Mouse (Mus musculus) heart, postnatal 0 days (tissue): ENCODE results near the gene Kpna2. TPM values are rescaled to one million over a fixed set of nuclear protein-coding genes. Genes with fewer than 3 reads are reported as not detected.

ENCODE experiments used
- ATAC-seq: fragments of 200-750 bp; cut with Nextera tagmentation; 2 replicates; pipeline ENCODE4 v1.8.0; 2017; ENCODE audit warnings: low read depth, moderate number of reproducible peaks, moderate library complexity; ENCODE audit not compliant: insufficient read depth
- DNase-seq: peaks from one replicate; pipeline ENCODE4 v3.0.0-alpha.2; 2016; ENCODE audit warnings: low spot score
- H3K27ac ChIP-seq: fragments of 300-500 bp; sonication (generic); 2 replicates; pipeline ENCODE4 v1.5.1; 2014; ENCODE audit warnings: low read depth, mild to moderate bottlenecking
- H3K27me3 ChIP-seq: fragments of 300-500 bp; sonication (generic); 2 replicates; pipeline ENCODE4 v1.6.1; 2014; ENCODE audit warnings: low read length, mixed read lengths; ENCODE audit not compliant: control insufficient read depth, insufficient read depth
- H3K36me3 ChIP-seq: fragments of 300-500 bp; sonication (generic); replicated peaks from 2 replicates; pipeline ENCODE4 v1.6.1; 2014; ENCODE audit warnings: low read length, mixed read lengths; ENCODE audit not compliant: control insufficient read depth, insufficient read depth
- H3K4me1 ChIP-seq: fragments of 300-500 bp; sonication (generic); 2 replicates; pipeline ENCODE4 v1.6.1; 2014; ENCODE audit warnings: antibody characterized with exemption; ENCODE audit not compliant: control insufficient read depth, insufficient read depth
- H3K4me2 ChIP-seq: fragments of 300-500 bp; sonication (generic); 2 replicates; pipeline ENCODE4 v1.6.1; 2014; ENCODE audit warnings: low read depth, mild to moderate bottlenecking, low read length, moderate library complexity
- H3K4me3 ChIP-seq: fragments of 300-500 bp; sonication (generic); 2 replicates; pipeline ENCODE4 v1.5.1; 2014; ENCODE audit warnings: low read depth, low read length
- H3K9ac ChIP-seq: fragments of 300-500 bp; sonication (generic); replicated peaks from 2 replicates; pipeline ENCODE4 v1.6.1; 2014; ENCODE audit warnings: low read depth, low read length, mixed read lengths
- H3K9me3 ChIP-seq: fragments of 300-500 bp; sonication (generic); replicated peaks from 2 replicates; pipeline ENCODE4 v1.6.1; 2016; ENCODE audit warnings: low read length; ENCODE audit not compliant: control insufficient read depth
- CTCF ChIP-seq: IDR thresholded peaks from 2 replicates; pipeline ENCODE4 v1.5.1; 2016; ENCODE audit warnings: antibody characterized with exemption, control low read depth, low read depth
- EP300 ChIP-seq: IDR thresholded peaks from 2 replicates; pipeline ENCODE4 v1.6.1; 2016; ENCODE audit warnings: antibody characterized with exemption, low read depth
- WGBS: fragments of 180-500 bp; shearing (Covaris S2); extraction: QIAGEN DNeasy Blood & Tissue Kit; methylation state at CpG from one replicate; pipeline ENCODE4 v1.1.7; 2014; 5-methylcytosine and 5-hydroxymethylcytosine counted together
- polyA plus RNA-seq: library from polyadenylated mRNA; unstranded; fragments of >200 nt; fragmentation: Nextera tagmentation; extraction: Ambion mirVana; gene quantifications from 2 replicates; pipeline ENCODE4 v1.2.1, GENCODE M21; 2015
- total RNA-seq: library from RNA; depleted of rRNA; stranded (reverse); fragments of >200 nt; gene quantifications from 2 replicates; pipeline ENCODE4 v1.2.3, GENCODE M21; 2014; ENCODE audit warnings: low replicate concordance

The Kpna2 gene
- total and polyA plus RNA-seq, 2 experiments from 2014 or later: 124 to 177 TPM

- DNase-seq (no peak), ATAC-seq (peak; percentile 42)
- peak overlapping the region; percentile 80 for H3K27ac ChIP-seq
- WGBS: 61% methylated on average over 8 of the region's 8 CpGs
- no peaks in the 10 kb centered on the region for H3K27me3 ChIP-seq
- H3K4me3 ChIP-seq: no peak overlapping the region
- no peak for TF ChIP-seq CTCF
- no peak for TF ChIP-seq EP300
- H3K4me1 ChIP-seq: no peaks in the 10 kb centered on the region
- no peaks in the 10 kb centered on the region for H3K36me3 ChIP-seq
- no peak overlapping the region for H3K4me2 ChIP-seq
- H3K9me3 ChIP-seq: no peaks in the 10 kb centered on the region
- no peak overlapping the region for H3K9ac ChIP-seq
These were observed 23.7 kb downstream of the Kpna2 start for GRCm38 (mm10) chr11:106975419-106976177.

DNA sequence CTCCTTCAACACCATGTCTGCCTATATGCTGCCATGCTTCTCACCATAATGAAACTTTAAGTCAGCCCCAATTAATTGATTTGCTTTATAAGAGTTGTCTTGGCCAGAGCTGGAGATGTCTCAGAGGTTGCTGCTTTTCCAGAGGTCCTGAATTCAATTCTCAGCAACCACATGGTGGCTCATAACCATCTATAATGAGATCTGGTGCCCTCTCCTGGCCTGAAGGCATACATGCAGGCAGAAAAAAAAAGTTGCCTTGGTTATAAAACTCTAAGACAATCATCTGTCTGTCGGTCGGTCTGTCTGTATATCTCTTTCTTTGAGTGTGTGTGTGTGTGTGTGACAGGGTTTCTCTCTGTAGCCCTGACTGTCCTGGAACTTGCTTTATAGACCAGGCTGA lies 24.9 kb downstream of the Kpna2 start:
- no peaks in the 10 kb centered on the region for H3K36me3 ChIP-seq
- no peaks in the 10 kb centered on the region for H3K4me1 ChIP-seq
- H3K4me2 ChIP-seq: no peak overlapping the region
- H3K4me3 ChIP-seq: no peak overlapping the region
- H3K27ac ChIP-seq: no peak overlapping the region
- ATAC-seq: no peak
- 83% methylated on average over 2 of the region's 2 CpGs for WGBS
- no peaks in the 10 kb centered on the region for H3K27me3 ChIP-seq
- TF ChIP-seq EP300: no peak
- TF ChIP-seq CTCF: peak; percentile 35
- H3K9ac ChIP-seq: no peak overlapping the region
- DNase-seq: no peak
- no peaks in the 10 kb centered on the region for H3K9me3 ChIP-seq

- no peak overlapping the region for H3K4me2 ChIP-seq
- no peak for TF ChIP-seq CTCF
- 77% methylated on average over 5 of the region's 5 CpGs for WGBS
- H3K4me3 ChIP-seq: no peak overlapping the region
- H3K27ac ChIP-seq: no peak overlapping the region
- no peaks in the 10 kb centered on the region for H3K9me3 ChIP-seq
- H3K36me3 ChIP-seq: no peaks in the 10 kb centered on the region
- no peak for DNase-seq
- no peak for ATAC-seq
- H3K27me3 ChIP-seq: no peaks in the 10 kb centered on the region
- no peak overlapping the region for H3K9ac ChIP-seq
- H3K4me1 ChIP-seq: no peaks in the 10 kb centered on the region
These were observed 26.3 kb downstream of the Kpna2 start for GRCm38 (mm10) chr11:106973016-106973415.

- TF ChIP-seq CTCF: no peak
- no peak for TF ChIP-seq EP300
- Histone ChIP-seq H3K4me3 (no peak overlapping the region), H3K27me3 (no peaks in the 10 kb centered on the region), H3K9me3 (no peaks in the 10 kb centered on the region), H3K4me1 (peaks cover 7% of the 10 kb centered on the region; the same call in 1 of the 2 replicates), H3K9ac (no peak overlapping the region), H3K36me3 (no peaks in the 10 kb centered on the region), H3K4me2 (no peak overlapping the region), H3K27ac (no peak overlapping the region)
- no peak for DNase-seq
- no peak for ATAC-seq
- 75% methylated on average over 8 of the region's 8 CpGs for WGBS
These were observed 29.5 kb downstream of the Kpna2 start for GRCm38 (mm10) chr11:106969798-106970197.

DNA sequence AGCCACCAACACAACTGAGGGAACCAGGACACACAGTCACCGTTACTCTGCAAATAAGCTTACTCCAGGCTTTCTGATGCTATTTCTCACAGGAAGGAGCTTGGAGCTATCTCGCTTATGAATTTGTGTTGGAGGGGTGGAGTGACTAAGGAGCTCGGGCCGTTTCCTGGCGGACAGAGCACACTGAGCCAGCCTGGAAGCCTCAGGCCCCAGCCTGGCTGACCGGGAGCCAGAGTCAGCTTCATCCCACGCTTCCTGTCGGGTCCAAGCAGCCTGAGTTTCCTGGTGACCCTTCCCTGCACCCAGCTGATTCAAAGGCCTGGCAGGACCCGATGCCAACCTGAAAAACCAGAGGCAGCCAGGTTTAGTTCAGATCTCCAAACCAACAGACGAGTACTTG lies 31.7 kb downstream of the Kpna2 start:
- Histone ChIP-seq H3K4me1 (peaks cover 7% of the 10 kb centered on the region; the same call in 1 of the 2 replicates), H3K4me2 (no peak overlapping the region), H3K36me3 (no peaks in the 10 kb centered on the region), H3K9ac (no peak overlapping the region), H3K27ac (peak overlapping the region; percentile 81), H3K4me3 (no peak overlapping the region), H3K9me3 (no peaks in the 10 kb centered on the region), H3K27me3 (no peaks in the 10 kb centered on the region)
- peak; percentile 67 for DNase-seq
- ATAC-seq: peak; percentile 79
- WGBS: 42% methylated on average over 10 of the region's 10 CpGs
- TF ChIP-seq CTCF (no peak), EP300 (peak; percentile 63; the same call in 1 of the 2 replicates)

- 84% methylated on average over 4 of the region's 4 CpGs for WGBS
- Histone ChIP-seq H3K27ac (no peak overlapping the region), H3K27me3 (no peaks in the 10 kb centered on the region), H3K4me3 (no peak overlapping the region), H3K4me1 (peaks cover 15% of the 10 kb centered on the region), H3K9me3 (no peaks in the 10 kb centered on the region), H3K9ac (no peak overlapping the region), H3K4me2 (no peak overlapping the region), H3K36me3 (no peaks in the 10 kb centered on the region)
- no peak for DNase-seq
- TF ChIP-seq EP300 (no peak), CTCF (no peak)
- ATAC-seq: no peak
These were observed 33.5 kb downstream of the Kpna2 start for GRCm38 (mm10) chr11:106965881-106966280.
